Mouse (Mus musculus): Measurements from ENCODE around the gene Prkcz.

Gene Prkcz

GRCm38 (mm10) chr4:155361303-155361791, at the start of gene Prkcz:
TSS of gene Prkcz (minus strand) at chr4:155361361.
- in situ Hi-C loops (cut with MboI, MseI), result no loop called here

GRCm38 (mm10) chr4:155409058-155409776, 48.1 kb upstream of the Prkcz start, which contains the start of gene Cfap74:
TSS of gene Cfap74 (plus strand) at chr4:155409190.
- in situ Hi-C loops (cut with MboI, MseI), result no loop called here

- in situ Hi-C loops (cut with MboI, MseI), result no loop called here
These were observed 47.5 kb upstream of the Prkcz start for GRCm38 (mm10) chr4:155408695-155409057.

- in situ Hi-C loops (cut with MboI, MseI), result no loop called here
These were observed 41.3 kb upstream of the Prkcz start for GRCm38 (mm10) chr4:155402489-155402888.

GRCm38 (mm10) chr4:155401121-155401520, 40.0 kb upstream of the Prkcz start:
- in situ Hi-C loops (cut with MboI, MseI), result no loop called here

- in situ Hi-C loops (cut with MboI, MseI), result no loop called here
These were observed 37.0 kb upstream of the Prkcz start for GRCm38 (mm10) chr4:155398222-155398540.

- in situ Hi-C loops (cut with MboI, MseI), result no loop called here
These were observed 36.5 kb upstream of the Prkcz start, which contains the start of gene Gabrd for GRCm38 (mm10) chr4:155397511-155398221. TSS of gene Gabrd (minus strand) at chr4:155398112.

- in situ Hi-C loops (cut with MboI, MseI), result no loop called here
These were observed 35.6 kb upstream of the Prkcz start for GRCm38 (mm10) chr4:155396751-155397150.

GRCm38 (mm10) chr4:155395471-155395870, 34.3 kb upstream of the Prkcz start:
- in situ Hi-C loops (cut with MboI, MseI), result no loop called here

GRCm38 (mm10) chr4:155387166-155387565, 26.0 kb upstream of the Prkcz start:
- in situ Hi-C loops (cut with MboI, MseI), result no loop called here

GRCm38 (mm10) chr4:155383326-155383725, 22.2 kb upstream of the Prkcz start:
- in situ Hi-C loops (cut with MboI, MseI), result no loop called here

- in situ Hi-C loops (cut with MboI, MseI), result no loop called here
These were observed 21.6 kb upstream of the Prkcz start for GRCm38 (mm10) chr4:155382752-155383151.

- in situ Hi-C loops (cut with MboI, MseI), result no loop called here
These were observed 20.8 kb upstream of the Prkcz start for GRCm38 (mm10) chr4:155381974-155382373.

- in situ Hi-C loops (cut with MboI, MseI), result no loop called here
These were observed 10.9 kb upstream of the Prkcz start for GRCm38 (mm10) chr4:155371797-155372735.

- in situ Hi-C loops (cut with MboI, MseI), result no loop called here
These were observed 9.9 kb upstream of the Prkcz start for GRCm38 (mm10) chr4:155370737-155371715.

- in situ Hi-C loops (cut with MboI, MseI), result loop anchor here (5.0 kb wide), 2 partner anchors 209 to 329 kb away; no protein-coding TSS in a partner anchor
These were observed 7.5 kb upstream of the Prkcz start for GRCm38 (mm10) chr4:155368684-155369083.

- in situ Hi-C loops (cut with MboI, MseI), result loop anchor here (5.0 kb wide), 2 partner anchors 210 to 330 kb away; no protein-coding TSS in a partner anchor
These were observed 6.6 kb upstream of the Prkcz start for GRCm38 (mm10) chr4:155367739-155368138.

GRCm38 (mm10) chr4:155366784-155367183, 5.6 kb upstream of the Prkcz start:
- in situ Hi-C loops (cut with MboI, MseI), result loop anchor here (5.0 kb wide), 2 partner anchors 211 to 331 kb away; no protein-coding TSS in a partner anchor

- in situ Hi-C loops (cut with MboI, MseI), result no loop called here
These were observed 1.3 kb upstream of the Prkcz start for GRCm38 (mm10) chr4:155362443-155362842.

- in situ Hi-C loops (cut with MboI, MseI), result no loop called here
These were observed 305 bp downstream of the Prkcz start for GRCm38 (mm10) chr4:155360856-155361255.
